Mouse (Mus musculus) mouse trophoblast stem cell (cell line): Measurements from ENCODE around the gene Bsx.

Experiments used
- in situ Hi-C, 2 experiments: fragments of 300-500 bp; cut with MseI, MboI; formaldehyde crosslinking; loops; 2 replicates in 1 of 2; 3 replicates in 1 of 2; pipeline ENCODE4 v1.15.1; 2025

The Bsx gene

GRCm38 (mm10) chr9:40873556-40874470 lies at the start of gene Bsx:
Bsx (plus strand) TSS chr9:40874127.
- in situ Hi-C loops = no loop called here

- in situ Hi-C loops = loop anchor here in 1 of 2 experiments (25.0 kb wide), 1 partner anchor 362 kb away; no protein-coding TSS in a partner anchor
These were observed 48.3 kb upstream of the Bsx start for GRCm38 (mm10) chr9:40825601-40826000.

GRCm38 (mm10) chr9:40827366-40827765 lies 46.6 kb upstream of the Bsx start:
- in situ Hi-C loops = loop anchor here in 1 of 2 experiments (25.0 kb wide), 1 partner anchor 360 kb away; no protein-coding TSS in a partner anchor

- in situ Hi-C loops = loop anchor here (5.0 to 25.0 kb wide), 3 partner anchors 148 to 360 kb away; no protein-coding TSS in a partner anchor
These were observed 39.4 kb upstream of the Bsx start for GRCm38 (mm10) chr9:40834569-40834968.

- in situ Hi-C loops = loop anchor here (10.0 to 25.0 kb wide), 2 partner anchors 351 to 358 kb away; no protein-coding TSS in a partner anchor
These were observed 37.2 kb upstream of the Bsx start for GRCm38 (mm10) chr9:40836681-40837080.

GRCm38 (mm10) chr9:40839662-40840061 lies 34.3 kb upstream of the Bsx start:
- in situ Hi-C loops = loop anchor here (10.0 to 25.0 kb wide), 2 partner anchors 348 to 355 kb away; no protein-coding TSS in a partner anchor

GRCm38 (mm10) chr9:40851515-40851914 lies 22.4 kb upstream of the Bsx start:
- in situ Hi-C loops = no loop called here

- in situ Hi-C loops = no loop called here
These were observed 15.3 kb upstream of the Bsx start for GRCm38 (mm10) chr9:40858461-40859160.

- in situ Hi-C loops = no loop called here
These were observed 14.7 kb upstream of the Bsx start for GRCm38 (mm10) chr9:40859196-40859595.

- in situ Hi-C loops = no loop called here
These were observed 3.6 kb upstream of the Bsx start for GRCm38 (mm10) chr9:40870331-40870730.

GRCm38 (mm10) chr9:40871369-40872155 lies 2.4 kb upstream of the Bsx start:
- in situ Hi-C loops = no loop called here

- in situ Hi-C loops = no loop called here
These were observed 1.8 kb upstream of the Bsx start for GRCm38 (mm10) chr9:40872156-40872478.

GRCm38 (mm10) chr9:40874961-40875360 lies 1.0 kb downstream of the Bsx start:
- in situ Hi-C loops = no loop called here

GRCm38 (mm10) chr9:40875431-40875830 lies 1.5 kb downstream of the Bsx start:
- in situ Hi-C loops = no loop called here

GRCm38 (mm10) chr9:40876164-40876563 lies 2.2 kb downstream of the Bsx start:
- in situ Hi-C loops = no loop called here

GRCm38 (mm10) chr9:40876693-40877092 lies 2.8 kb downstream of the Bsx start:
- in situ Hi-C loops = no loop called here

- in situ Hi-C loops = no loop called here
These were observed 3.4 kb downstream of the Bsx start for GRCm38 (mm10) chr9:40877146-40877880.

- in situ Hi-C loops = no loop called here
These were observed 3.9 kb downstream of the Bsx start for GRCm38 (mm10) chr9:40877881-40878235.

GRCm38 (mm10) chr9:40878291-40878945 lies 4.5 kb downstream of the Bsx start:
- in situ Hi-C loops = no loop called here

GRCm38 (mm10) chr9:40878998-40879397 lies 5.1 kb downstream of the Bsx start:
- in situ Hi-C loops = no loop called here

- in situ Hi-C loops = no loop called here
These were observed 11.7 kb downstream of the Bsx start for GRCm38 (mm10) chr9:40885669-40886068.
